In genomic region chr12:31158885-31159284, GRCm38 (mm10) we compare ENCODE assay signal across 25 mouse cellular contexts.
DNase-seq lines count a peak whose midpoint lies in the region; ATAC-seq and TF ChIP-seq lines count a peak whose summit lies in the region.
"Had no signal": no experiment of that assay in that cellular context is flagged by ENCODE, and none has a peak within 500 bp of the region (broad histone marks: within the 10 kb centered on the region; RNA-seq: fewer than 3 reads in every experiment).

No protein-coding gene starts in this region.

- no peak overlapping the region for H3K4me2 ChIP-seq in stomach, embryonic 15.5 days
- no peak overlapping the region for H3K4me2 ChIP-seq in stomach, postnatal 0 days (replicated peaks; ENCODE audit: low read depth)
- H3K4me2 ChIP-seq in stomach, embryonic 16.5 days (ENCODE audit: low read depth, low read length): no peak overlapping the region
- H3K4me2 ChIP-seq: forebrain, embryonic 13.5 days; heart, embryonic 13.5 days; hindbrain, embryonic 12.5 days; hindbrain, embryonic 15.5 days had no signal

- TF ChIP-seq EP300 in stomach, postnatal 0 days (optimal IDR thresholded peaks at IDR 0.05): no peak

- no peak for TF ChIP-seq CTCF in stomach, postnatal 0 days (IDR thresholded peaks at IDR 0.05; ENCODE audit: low read depth)

- 83% methylated on average over 4 of the region's 4 CpGs for WGBS in heart, embryonic 10.5 days
- 69% methylated on average over 4 of the region's 4 CpGs for WGBS in stomach, embryonic 15.5 days
- WGBS in stomach, postnatal 0 days: 78% methylated on average over 4 of the region's 4 CpGs
- 70% methylated on average over 4 of the region's 4 CpGs for WGBS in stomach, embryonic 16.5 days

- no peaks in the 10 kb centered on the region for H3K9me3 ChIP-seq in heart, embryonic 10.5 days
- no peaks in the 10 kb centered on the region for H3K9me3 ChIP-seq in stomach, embryonic 15.5 days
- no peaks in the 10 kb centered on the region for H3K9me3 ChIP-seq in stomach, postnatal 0 days (ENCODE audit: control insufficient read depth, low read length)
- no peaks in the 10 kb centered on the region for H3K9me3 ChIP-seq in stomach, embryonic 16.5 days (replicated peaks; ENCODE audit: control insufficient read depth, low read length)
- H3K9me3 ChIP-seq: forebrain, embryonic 10.5 days; forebrain, embryonic 13.5 days; G1E; heart, embryonic 13.5 days; hindbrain, embryonic 12.5 days; hindbrain, embryonic 15.5 days had no signal

- H3K4me3 ChIP-seq in heart, embryonic 10.5 days: no peak overlapping the region
- H3K4me3 ChIP-seq in stomach, embryonic 15.5 days (replicated peaks): no peak overlapping the region
- no peak overlapping the region for H3K4me3 ChIP-seq in stomach, postnatal 0 days (ENCODE audit: low read depth, low read length)
- no peak overlapping the region for H3K4me3 ChIP-seq in stomach, embryonic 16.5 days (replicated peaks; ENCODE audit: low read length)
- H3K4me3 ChIP-seq: forebrain, embryonic 10.5 days; forebrain, embryonic 13.5 days; heart, embryonic 13.5 days; hindbrain, embryonic 12.5 days; hindbrain, embryonic 15.5 days had no signal

- H3K27me3 ChIP-seq in heart, embryonic 10.5 days (ENCODE audit: insufficient read depth, poor library complexity, severe bottlenecking): no peaks in the 10 kb centered on the region
- no peaks in the 10 kb centered on the region for H3K27me3 ChIP-seq in stomach, embryonic 15.5 days (replicated peaks)
- H3K27me3 ChIP-seq in stomach, postnatal 0 days (ENCODE audit: control insufficient read depth, insufficient read depth, low read length): no peaks in the 10 kb centered on the region
- H3K27me3 ChIP-seq in stomach, embryonic 16.5 days (ENCODE audit: control insufficient read depth, insufficient read depth, low read length): no peaks in the 10 kb centered on the region
- H3K27me3 ChIP-seq: CH12.LX; forebrain, embryonic 13.5 days; heart, embryonic 13.5 days; hindbrain, embryonic 12.5 days; hindbrain, embryonic 15.5 days; Patski had no signal

- no peaks in the 10 kb centered on the region for H3K36me3 ChIP-seq in heart, embryonic 10.5 days
- H3K36me3 ChIP-seq in stomach, embryonic 15.5 days: no peaks in the 10 kb centered on the region
- H3K36me3 ChIP-seq in stomach, postnatal 0 days (ENCODE audit: control insufficient read depth, insufficient read depth, low read length): no peaks in the 10 kb centered on the region
- H3K36me3 ChIP-seq in stomach, embryonic 16.5 days (ENCODE audit: control insufficient read depth, insufficient read depth, low read length): no peaks in the 10 kb centered on the region
- H3K36me3 ChIP-seq: forebrain, embryonic 10.5 days; G1E; heart, embryonic 13.5 days; hindbrain, embryonic 12.5 days; hindbrain, embryonic 15.5 days had no signal

- peaks cover 8% of the 10 kb centered on the region for H3K4me1 ChIP-seq in heart, embryonic 10.5 days
- H3K4me1 ChIP-seq in stomach, embryonic 15.5 days: 0 out of 2 replicates have a peak, but pooled peaks cover 6% of the 10 kb centered on the region
- no peaks in the 10 kb centered on the region for H3K4me1 ChIP-seq in stomach, postnatal 0 days (replicated peaks; ENCODE audit: control insufficient read depth, insufficient read depth)
- H3K4me1 ChIP-seq in stomach, embryonic 16.5 days (ENCODE audit: control insufficient read depth, insufficient read depth, low read length): no peaks in the 10 kb centered on the region; the same call in 1 of the 2 replicates
- H3K4me1 ChIP-seq: forebrain, embryonic 10.5 days; forebrain, embryonic 13.5 days; heart, embryonic 13.5 days; hindbrain, embryonic 12.5 days; hindbrain, embryonic 15.5 days had no signal

- H3K9ac ChIP-seq in stomach, embryonic 15.5 days: no peak overlapping the region
- H3K9ac ChIP-seq in stomach, postnatal 0 days (ENCODE audit: low read length): no peak overlapping the region
- H3K9ac ChIP-seq in stomach, embryonic 16.5 days (ENCODE audit: low read length): no peak overlapping the region
- H3K9ac ChIP-seq: forebrain, embryonic 13.5 days; heart, embryonic 13.5 days; hindbrain, embryonic 12.5 days; hindbrain, embryonic 15.5 days had no signal

- DNase-seq in heart, adult 11 months: peak; percentile 46
- DNase-seq in heart, embryonic 10.5 days (ENCODE audit: low spot score): no peak
- DNase-seq in stomach, postnatal 0 days (ENCODE audit: low spot score): no peak
- DNase-seq in adrenal gland, postnatal 4 days (ENCODE audit: low spot score in 2 of 2): no peak
- DNase-seq: adrenal gland, postnatal 10 days; adrenal gland, postnatal 36 days; B cell, adult 2 months; cerebellum, adult 11 months; cerebellum, adult 8-10 months; cerebellum, postnatal 14 days; gastrocnemius, postnatal 14 days; heart, adult 18-20 months; heart, postnatal 14 days; heart, postnatal 4 days had no signal

- ATAC-seq in stomach, embryonic 15.5 days (ENCODE audit: insufficient read depth, low FRiP score, low read depth): no peak
- ATAC-seq in stomach, postnatal 0 days (ENCODE audit: low FRiP score, low TSS enrichment): no peak
- no peak for ATAC-seq in stomach, embryonic 16.5 days (ENCODE audit: insufficient read depth, low FRiP score)
- ATAC-seq: forebrain, embryonic 13.5 days; forebrain, embryonic 16.5 days; Patski had no signal

- H3K27ac ChIP-seq in heart, embryonic 10.5 days: no peak overlapping the region
- H3K27ac ChIP-seq in stomach, embryonic 15.5 days: 0 out of 2 replicates have a peak overlapping the region, but pooled peaks have one; percentile 16
- H3K27ac ChIP-seq in stomach, postnatal 0 days (replicated peaks): no peak overlapping the region
- H3K27ac ChIP-seq in stomach, embryonic 16.5 days (ENCODE audit: low read length): 0 out of 2 replicates have a peak overlapping the region, but pooled peaks have one; percentile 23
- H3K27ac ChIP-seq: forebrain, embryonic 10.5 days; forebrain, embryonic 13.5 days; heart, embryonic 13.5 days; hindbrain, embryonic 12.5 days; hindbrain, embryonic 15.5 days had no signal

Comparison
In these comparisons a context has a peak if more than half of its experiments do, and no peak if none do; other contexts are left out.
1. H3K27ac ChIP-seq: peak in stomach, embryonic 15.5 days (single experiment) and stomach, embryonic 16.5 days (single experiment); none in heart, embryonic 10.5 days (single experiment) and stomach, postnatal 0 days (single experiment).